In genomic region chr4:137503509-137503971, GRCm38 (mm10) we compare ENCODE assay signal across 10 mouse cellular contexts. TPM values are rescaled to one million over a fixed set of nuclear protein-coding genes. Genes with fewer than 3 reads are reported as not detected.
DNase-seq lines count a peak whose midpoint lies in the region; ATAC-seq and TF ChIP-seq lines count a peak whose summit lies in the region.
"Had no signal": no experiment of that assay in that cellular context is flagged by ENCODE, and none has a peak within 500 bp of the region (broad histone marks: within the 10 kb centered on the region; RNA-seq: fewer than 3 reads in every experiment).

No protein-coding gene starts in this region.

- H3K9me3 ChIP-seq in heart, embryonic 15.5 days (replicated peaks): no peaks in the 10 kb centered on the region
- H3K9me3 ChIP-seq in liver, embryonic 15.5 days (replicated peaks): no peaks in the 10 kb centered on the region
- no peaks in the 10 kb centered on the region for H3K9me3 ChIP-seq in liver, postnatal 0 days (ENCODE audit: low read length)
- H3K9me3 ChIP-seq in embryonic facial prominence, embryonic 15.5 days (replicated peaks): no peaks in the 10 kb centered on the region

- no peak overlapping the region for H3K4me2 ChIP-seq in heart, embryonic 15.5 days
- no peak overlapping the region for H3K4me2 ChIP-seq in liver, embryonic 15.5 days
- H3K4me2 ChIP-seq in liver, postnatal 0 days (ENCODE audit: low read depth, low read length): no peak overlapping the region
- no peak overlapping the region for H3K4me2 ChIP-seq in embryonic facial prominence, embryonic 15.5 days (replicated peaks)

- no peaks in the 10 kb centered on the region for H3K27me3 ChIP-seq in heart, embryonic 15.5 days
- H3K27me3 ChIP-seq in liver, embryonic 15.5 days: no peaks in the 10 kb centered on the region
- H3K27me3 ChIP-seq in liver, postnatal 0 days (ENCODE audit: insufficient read depth, low read length): no peaks in the 10 kb centered on the region
- no peaks in the 10 kb centered on the region for H3K27me3 ChIP-seq in embryonic facial prominence, embryonic 15.5 days

- peak overlapping the region; percentile 25; the same call in 1 of the 2 replicates for H3K27ac ChIP-seq in heart, embryonic 15.5 days
- no peak overlapping the region for H3K27ac ChIP-seq in liver, embryonic 15.5 days (replicated peaks)
- H3K27ac ChIP-seq in liver, postnatal 0 days (ENCODE audit: low read depth): no peak overlapping the region
- peak overlapping the region; percentile 28; the same call in 1 of the 2 replicates for H3K27ac ChIP-seq in embryonic facial prominence, embryonic 15.5 days (replicated peaks)

- H3K9ac ChIP-seq in heart, embryonic 15.5 days: no peak overlapping the region
- no peak overlapping the region for H3K9ac ChIP-seq in liver, embryonic 15.5 days
- no peak overlapping the region for H3K9ac ChIP-seq in liver, postnatal 0 days (replicated peaks)
- H3K9ac ChIP-seq in embryonic facial prominence, embryonic 15.5 days: no peak overlapping the region

- H3K4me3 ChIP-seq in heart, embryonic 15.5 days: no peak overlapping the region
- no peak overlapping the region for H3K4me3 ChIP-seq in liver, embryonic 15.5 days (replicated peaks)
- H3K4me3 ChIP-seq in liver, postnatal 0 days (ENCODE audit: low read depth, low read length): no peak overlapping the region
- H3K4me3 ChIP-seq in embryonic facial prominence, embryonic 15.5 days (replicated peaks): no peak overlapping the region

- no peak for TF ChIP-seq CTCF in liver, postnatal 0 days (IDR thresholded peaks at IDR 0.05; ENCODE audit: low read depth)

- WGBS in heart, embryonic 15.5 days: 54% methylated on average over 6 of the region's 6 CpGs
- 48% methylated on average over 6 of the region's 6 CpGs for WGBS in liver, embryonic 15.5 days (ENCODE audit: insufficient replicate concordance)
- 51% methylated on average over 6 of the region's 6 CpGs for WGBS in liver, postnatal 0 days (ENCODE audit: insufficient replicate concordance)
- 58% methylated on average over 6 of the region's 6 CpGs for WGBS in embryonic facial prominence, embryonic 15.5 days

- peaks cover 62% of the 10 kb centered on the region; the same call in 1 of the 2 replicates for H3K36me3 ChIP-seq in heart, embryonic 15.5 days
- H3K36me3 ChIP-seq in liver, embryonic 15.5 days (replicated peaks): no peaks in the 10 kb centered on the region
- no peaks in the 10 kb centered on the region for H3K36me3 ChIP-seq in liver, postnatal 0 days (replicated peaks; ENCODE audit: insufficient read depth, low read length)
- peaks cover 49% of the 10 kb centered on the region for H3K36me3 ChIP-seq in embryonic facial prominence, embryonic 15.5 days

- peak; percentile 9 for ATAC-seq in heart, embryonic 15.5 days (replicated peaks; ENCODE audit: insufficient number of reproducible peaks, insufficient read depth, low FRiP score, low read depth)
- ATAC-seq in liver, embryonic 15.5 days (ENCODE audit: insufficient read depth): 0 out of 2 replicates have a peak, but pooled peaks have one; percentile 13
- ATAC-seq in liver, postnatal 0 days: no peak
- peak; percentile 64 for ATAC-seq in embryonic facial prominence, embryonic 15.5 days (ENCODE audit: insufficient number of reproducible peaks, low FRiP score, low TSS enrichment, low read depth)
- ATAC-seq: forebrain, embryonic 16.5 days had no signal

- TF ChIP-seq EP300 in liver, postnatal 0 days (IDR thresholded peaks at IDR 0.05; ENCODE audit: low read depth): no peak

- H3K4me1 ChIP-seq in heart, embryonic 15.5 days (replicated peaks): peaks cover 55% of the 10 kb centered on the region
- H3K4me1 ChIP-seq in liver, embryonic 15.5 days (replicated peaks): peaks cover 7% of the 10 kb centered on the region
- H3K4me1 ChIP-seq in liver, postnatal 0 days (ENCODE audit: insufficient read depth): peaks cover 11% of the 10 kb centered on the region; the same call in 1 of the 2 replicates
- H3K4me1 ChIP-seq in embryonic facial prominence, embryonic 15.5 days: peaks cover 28% of the 10 kb centered on the region

- DNase-seq in heart, adult 9 months (ENCODE audit: low spot score in 2 of 2): no peak
- no peak for DNase-seq in liver, postnatal 0 days
- peak; percentile 59 for DNase-seq in Muller cell, postnatal 12 days (ENCODE audit: inconsistent ontology term)
- DNase-seq in urinary bladder, postnatal 10 days (ENCODE audit: low spot score): no peak
- DNase-seq in spleen, postnatal 36 days (ENCODE audit: low spot score in 2 of 2): no peak
- DNase-seq: thymus, postnatal 4 days had no signal

RNA-seq across cellular contexts. Expression of gene Hspg2, which starts 35.0 kb away (rescaled TPM):
- polyA plus RNA-seq in heart, embryonic 15.5 days (2015; fragmentation: Nextera tagmentation; extraction: Ambion mirVana): 41.3 and 56.3 TPM in 2 replicates
- 3.9 and 5.1 TPM in 2 replicates for polyA plus RNA-seq in liver, embryonic 15.5 days (2015; fragmentation: Nextera tagmentation; extraction: Ambion mirVana)
- 5.1 TPM in 2 replicates for polyA plus RNA-seq in liver, postnatal 0 days (2015; fragmentation: Nextera tagmentation; extraction: Ambion mirVana)
- 48.5 and 49.1 TPM in 2 replicates for polyA plus RNA-seq in embryonic facial prominence, embryonic 15.5 days (2015; fragmentation: Nextera tagmentation; extraction: Ambion mirVana)

RNA-seq across cellular contexts. Expression of gene 1700013G24Rik, which starts 50.5 kb away (rescaled TPM):
- not detected in 2 replicates for polyA plus RNA-seq in heart, embryonic 15.5 days (2015; fragmentation: Nextera tagmentation; extraction: Ambion mirVana)
- not detected in 2 replicates for polyA plus RNA-seq in liver, embryonic 15.5 days (2015; fragmentation: Nextera tagmentation; extraction: Ambion mirVana)
- not detected in 2 replicates for polyA plus RNA-seq in liver, postnatal 0 days (2015; fragmentation: Nextera tagmentation; extraction: Ambion mirVana)
- polyA plus RNA-seq in embryonic facial prominence, embryonic 15.5 days (2015; fragmentation: Nextera tagmentation; extraction: Ambion mirVana): not detected in 2 replicates
- polyA plus RNA-seq: forebrain, embryonic 16.5 days had no signal

Comparison
In these comparisons a context has a peak if more than half of its experiments do, and no peak if none do; other contexts are left out.
1. H3K27ac ChIP-seq: peak in heart, embryonic 15.5 days (single experiment) and embryonic facial prominence, embryonic 15.5 days (single experiment); none in liver, embryonic 15.5 days (single experiment) and liver, postnatal 0 days (single experiment).